Mouse (Mus musculus) kidney, adult 8-10 months (tissue): ENCODE results near the gene Hspe1.
"Not testable (repeated sequence)": the region's sequence is repeated elsewhere in the genome, so short reads cannot be mapped to it uniquely, and the experiment has no call there.

Experiments
- DNase-seq, 2 experiments: peaks; one replicate each; pipeline ENCODE4 v3.0.0; 2022

The Hspe1 gene

DNA sequence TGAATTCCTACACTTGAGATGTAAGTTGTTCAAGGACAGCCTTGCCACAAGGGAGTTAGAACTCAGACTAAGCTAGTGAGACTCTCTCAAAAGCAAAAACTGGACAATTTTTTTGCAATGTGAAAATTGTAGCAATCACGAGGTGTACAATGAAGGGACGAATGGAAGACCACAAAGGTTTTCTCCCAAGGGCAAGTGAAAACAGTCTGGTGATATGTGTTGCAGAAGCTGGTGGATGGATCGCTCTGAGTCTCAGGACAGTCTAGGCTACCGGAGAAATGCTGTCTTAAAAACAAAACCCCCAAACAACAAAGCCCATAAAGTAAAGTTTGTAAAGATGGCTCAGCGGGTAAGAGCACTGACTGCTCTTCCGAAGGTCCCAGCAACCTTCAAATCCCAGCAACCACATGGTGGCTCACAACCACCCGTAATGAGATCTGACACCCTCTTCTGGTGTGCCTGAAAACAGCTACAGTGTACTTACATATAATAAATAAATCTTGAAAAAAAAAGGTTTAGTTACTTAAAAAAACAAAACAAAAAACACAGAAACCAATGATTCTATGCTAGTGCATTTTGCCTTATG, 2.1 kb upstream of the Hspe1 start:
- DNase-seq, result no peak

DNA sequence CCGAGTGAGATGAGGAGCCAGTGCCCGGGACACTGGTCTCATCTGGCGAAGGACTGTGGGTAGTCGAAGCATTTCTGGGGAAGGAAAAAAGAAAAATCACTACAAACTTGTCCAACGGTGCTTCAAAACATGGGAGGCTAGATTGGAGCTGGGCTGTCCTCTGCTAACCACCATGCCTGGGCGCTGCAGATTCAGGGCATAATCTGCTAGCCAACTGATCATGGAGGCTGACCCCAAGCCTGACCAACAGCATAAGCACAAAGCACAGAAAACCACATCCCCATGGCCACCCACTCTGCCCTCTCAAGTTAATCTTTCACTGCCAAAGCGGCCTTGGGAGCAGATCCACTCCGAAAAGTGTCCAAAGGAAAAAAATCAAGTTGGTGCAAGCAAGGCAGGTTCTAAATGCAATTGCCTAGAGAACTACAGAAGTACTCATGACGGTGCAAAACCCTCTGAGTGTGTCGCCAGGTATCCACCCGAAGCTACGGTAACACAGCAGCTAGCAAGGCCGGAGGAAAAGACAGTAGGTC, 998 bp upstream of the Hspe1 start:
- peak; percentile 71 for DNase-seq

DNA sequence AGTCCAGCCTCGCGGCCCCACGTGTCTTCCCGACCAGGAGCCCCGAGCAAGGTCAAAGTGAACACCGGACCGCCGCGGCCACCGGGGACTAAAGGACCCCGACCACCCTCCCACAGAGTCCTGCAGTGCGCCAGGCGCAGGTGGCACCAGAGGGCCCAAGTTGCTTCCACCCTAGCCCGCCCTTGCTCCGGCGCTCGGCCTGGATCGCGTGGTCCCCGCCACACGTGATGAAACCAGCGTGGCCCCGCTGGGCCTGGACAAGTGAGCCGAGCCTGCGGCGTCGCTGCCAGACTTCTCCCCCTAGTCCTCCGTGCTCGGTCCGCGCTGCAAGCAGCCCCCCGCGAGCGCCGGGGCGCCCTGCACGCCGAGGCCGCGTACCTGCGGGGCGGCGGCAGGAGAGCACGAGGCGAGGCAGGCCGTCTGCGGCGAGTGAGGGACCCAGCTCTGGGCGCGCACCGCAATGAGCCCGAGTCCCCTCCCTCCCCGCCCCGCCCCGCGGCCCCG, 479 bp upstream of the Hspe1 start:
- DNase-seq, result no peak

DNA sequence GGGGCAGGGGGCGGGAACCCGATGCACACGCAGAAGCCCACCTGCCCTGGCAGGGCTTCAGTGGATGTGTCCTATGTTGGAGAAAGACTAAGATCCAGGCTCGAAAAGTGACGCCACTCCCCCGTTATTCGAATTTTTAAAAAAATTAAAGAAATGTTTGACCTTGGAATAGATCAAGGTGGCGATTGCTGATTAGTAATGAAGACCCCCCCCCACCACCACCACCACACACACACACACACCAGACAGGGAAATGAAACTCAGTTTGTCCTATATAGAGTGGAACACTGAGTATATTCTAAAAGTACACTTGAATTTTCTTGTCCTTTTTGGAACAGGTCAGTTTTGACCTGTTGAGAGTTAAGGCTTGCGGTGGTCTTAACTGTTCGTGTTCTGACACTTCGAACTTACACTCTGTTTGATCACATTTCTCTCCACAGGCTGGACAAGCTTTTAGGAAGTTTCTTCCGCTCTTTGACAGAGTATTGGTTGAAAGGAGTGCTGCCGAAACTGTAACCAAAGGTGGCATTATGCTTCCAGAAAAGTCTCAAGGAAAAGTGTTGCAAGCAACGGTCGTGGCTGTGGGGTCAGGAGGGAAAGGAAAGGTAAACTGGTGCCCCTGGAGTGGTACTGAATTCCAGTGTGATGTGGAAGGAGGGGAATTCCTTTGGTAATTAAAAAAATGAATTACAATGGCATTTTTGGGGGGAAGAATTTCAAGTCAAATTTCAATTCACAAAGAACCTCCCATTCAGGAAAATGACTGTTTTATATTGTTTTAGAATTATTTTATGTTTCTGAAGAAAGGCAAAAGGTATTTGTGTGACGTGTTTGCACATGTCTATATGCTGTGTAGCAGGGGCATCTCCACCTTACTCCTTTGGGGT, 922 bp downstream of the Hspe1 start:
- DNase-seq, result no peak

DNA sequence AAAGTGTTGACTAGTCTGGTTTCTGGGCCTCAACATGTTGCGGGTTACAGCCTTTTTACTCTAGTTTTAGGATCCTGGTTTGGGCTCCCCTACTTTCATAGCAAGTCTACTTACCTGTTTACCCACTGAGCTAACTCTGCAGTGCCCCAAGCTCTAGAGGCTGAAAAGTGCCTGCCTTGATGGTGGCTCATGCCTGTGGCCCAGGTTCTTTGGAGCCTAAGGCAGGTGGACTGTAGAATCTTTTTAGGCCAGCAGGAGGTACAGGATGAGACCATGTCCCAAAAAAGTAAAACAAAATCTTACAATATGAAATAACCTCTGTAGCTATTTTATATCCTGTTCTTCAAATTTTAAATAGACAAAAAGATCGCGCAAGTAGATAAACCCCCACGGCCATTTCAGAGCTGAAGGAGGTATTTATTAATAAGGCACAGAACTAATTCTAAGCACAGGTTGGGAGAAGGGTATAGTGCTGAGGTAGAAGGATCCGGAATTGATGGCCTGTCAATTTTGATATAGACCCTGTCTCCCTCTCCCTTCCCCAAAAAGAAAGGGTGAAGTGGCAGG, 1.6 kb downstream of the Hspe1 start:
- DNase-seq, result no peak

DNA sequence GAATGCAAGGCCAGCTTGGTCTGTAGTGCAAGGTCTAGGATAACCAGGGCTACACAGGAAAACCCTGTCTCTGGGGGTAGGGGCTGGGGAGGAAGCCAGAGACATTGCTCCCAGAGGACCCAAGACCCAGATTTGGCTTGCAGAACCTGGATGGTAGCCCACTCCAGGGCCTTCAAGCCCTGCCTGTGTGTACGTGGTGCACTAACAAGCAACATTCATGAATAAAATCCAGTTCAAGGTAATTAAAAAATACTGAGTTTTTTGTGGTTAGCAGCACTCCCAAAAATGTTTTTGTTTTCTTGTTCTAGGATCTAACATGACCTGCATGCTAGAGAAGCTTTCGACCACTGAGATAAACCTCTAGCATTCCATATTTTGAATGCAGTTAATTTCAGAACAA, 4.1 kb downstream of the Hspe1 start:
- no peak for DNase-seq

DNA sequence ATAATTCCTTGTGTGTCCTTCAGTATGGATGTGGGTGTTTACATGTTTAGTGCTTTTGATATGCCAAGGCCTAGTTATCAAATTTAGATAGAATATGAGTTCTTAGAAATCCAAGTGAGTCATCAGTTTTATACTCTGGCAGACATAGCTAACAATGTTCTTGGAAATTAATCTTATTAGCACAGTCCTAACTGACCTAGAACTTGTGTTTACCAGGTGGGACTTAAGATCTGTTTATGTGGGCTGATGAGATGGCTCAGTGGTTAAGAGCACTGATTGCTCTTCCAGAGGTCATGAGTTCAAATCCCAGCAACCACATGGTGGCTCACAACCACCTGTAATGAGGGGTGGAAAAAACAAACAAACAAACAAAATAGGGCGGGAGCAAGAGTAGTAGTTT, 4.5 kb downstream of the Hspe1 start:
- DNase-seq, result no peak

DNA sequence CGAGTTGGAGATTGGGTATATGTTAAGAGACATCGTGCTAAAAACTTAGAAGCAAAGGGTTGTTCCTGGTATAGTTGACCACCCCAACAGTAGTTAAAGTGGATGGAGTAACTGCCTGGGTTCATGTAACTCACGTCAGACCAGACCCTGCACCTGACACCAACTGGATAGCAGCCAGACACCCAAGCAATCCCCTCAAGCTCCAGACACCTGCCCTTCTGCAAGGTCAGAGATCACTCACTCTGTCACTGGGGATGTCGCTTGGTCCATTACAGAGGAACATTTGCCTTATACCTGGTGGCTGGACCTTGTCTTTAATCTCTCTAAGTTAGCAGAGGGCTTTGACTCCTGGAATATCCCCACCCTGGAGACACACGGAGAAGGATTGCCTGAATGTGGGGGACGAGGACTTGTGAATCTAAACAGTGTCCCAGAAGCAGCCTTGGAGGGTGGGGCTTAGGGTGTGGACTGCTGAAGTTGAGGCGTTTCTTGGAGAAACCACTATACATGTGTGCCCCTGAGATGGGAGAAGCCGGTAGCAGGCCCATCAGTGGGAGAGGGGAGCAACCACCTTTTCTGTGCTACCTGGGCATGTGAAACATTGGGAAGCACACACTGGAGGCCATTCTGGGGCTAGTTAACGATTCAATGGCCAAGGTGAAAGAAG, 19.1 kb downstream of the Hspe1 start:
- no peak for DNase-seq

DNA sequence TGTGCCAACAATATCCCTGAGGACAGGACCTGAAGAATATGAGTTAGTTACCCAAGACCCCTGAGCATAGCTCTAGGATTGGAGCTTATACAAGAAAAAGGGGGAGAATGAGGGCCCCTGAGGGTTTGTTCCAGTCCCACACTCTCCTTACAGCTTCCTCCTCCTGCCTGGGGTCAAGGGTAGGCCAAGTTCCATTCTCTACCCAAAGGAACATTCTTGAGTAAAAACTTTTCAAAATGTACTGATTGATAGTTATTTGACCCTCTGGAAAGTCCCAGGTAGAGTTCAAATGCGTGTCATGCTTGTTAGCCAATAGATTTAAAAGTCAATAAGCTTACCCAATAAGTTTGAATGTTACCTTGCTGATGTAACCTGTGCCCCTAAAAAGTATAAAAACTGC, 19.7 kb downstream of the Hspe1 start:
- DNase-seq, result no peak

DNA sequence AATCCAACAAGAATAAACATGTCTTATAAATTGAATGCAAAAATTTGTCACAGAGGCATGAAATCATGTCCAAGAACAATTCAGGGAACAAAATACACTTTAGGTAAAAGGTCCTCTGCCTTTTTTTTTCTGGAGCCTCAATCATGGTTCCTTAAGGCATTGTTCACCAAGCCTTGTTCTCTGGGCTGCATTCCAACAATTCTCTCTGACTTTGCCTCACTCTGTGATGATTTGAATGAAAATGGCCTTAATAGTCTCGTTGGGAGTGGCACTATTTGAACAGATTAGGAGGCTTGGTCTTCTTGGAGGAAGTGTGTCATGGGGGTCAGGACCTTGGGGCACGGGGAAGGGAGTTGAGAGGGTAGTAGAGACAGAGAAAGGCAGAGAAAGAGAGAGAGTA, 20.5 kb downstream of the Hspe1 start:
- DNase-seq, result no peak

DNA sequence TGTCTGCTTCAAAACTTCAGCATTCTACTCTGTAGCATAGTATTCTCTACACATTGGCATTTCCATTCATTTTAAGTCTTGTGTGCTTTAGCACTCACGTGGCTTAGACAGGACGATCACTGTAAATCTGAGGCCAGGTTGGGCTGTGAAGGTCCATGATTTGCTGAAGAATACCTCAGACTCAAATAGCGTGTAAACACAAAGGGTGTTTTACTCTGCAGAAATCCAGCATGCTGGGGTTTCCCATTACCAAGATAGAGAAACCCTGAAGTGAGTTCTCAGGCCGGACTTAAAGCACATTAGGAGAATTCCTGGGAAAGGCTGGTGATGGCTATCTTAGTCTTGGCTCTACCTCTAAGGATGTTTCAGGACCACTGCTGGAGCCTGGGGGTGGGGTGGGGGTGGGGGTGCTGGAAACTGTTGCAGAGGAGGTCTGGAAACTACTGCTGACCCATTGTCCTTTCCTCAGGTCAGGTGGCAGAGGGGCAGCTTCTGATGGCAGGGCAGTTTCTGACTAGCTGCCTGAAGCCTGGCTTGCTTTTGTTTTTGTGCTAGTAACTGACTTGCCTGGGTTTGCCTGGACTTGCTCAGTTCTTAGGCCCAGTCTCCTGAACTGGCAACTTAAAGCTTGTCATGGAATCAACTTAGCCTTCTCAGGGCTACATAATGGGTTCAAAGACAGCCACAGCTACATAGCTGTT, 21.3 kb downstream of the Hspe1 start:
- no peak for DNase-seq

DNA sequence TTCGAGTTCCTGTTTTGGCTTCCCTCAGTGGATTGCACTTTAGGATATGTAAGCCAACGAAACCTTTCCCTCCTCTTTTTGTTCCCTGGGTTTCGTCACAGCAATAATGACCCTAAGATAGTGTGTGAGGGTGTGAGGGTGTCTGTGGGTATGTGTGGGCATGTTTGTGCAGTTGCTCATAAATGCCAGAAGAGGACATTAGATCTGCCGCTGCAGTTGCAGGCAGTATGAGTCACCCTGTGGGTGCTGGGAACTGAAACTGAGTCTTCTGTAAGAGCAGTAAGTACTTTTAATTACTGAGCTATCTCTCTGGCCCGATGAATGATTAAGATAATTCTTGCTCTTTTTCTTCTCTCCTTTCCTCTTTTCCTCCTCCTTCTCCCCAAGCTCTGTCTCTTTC, 35.1 kb downstream of the Hspe1 start:
- no peak for DNase-seq

DNA sequence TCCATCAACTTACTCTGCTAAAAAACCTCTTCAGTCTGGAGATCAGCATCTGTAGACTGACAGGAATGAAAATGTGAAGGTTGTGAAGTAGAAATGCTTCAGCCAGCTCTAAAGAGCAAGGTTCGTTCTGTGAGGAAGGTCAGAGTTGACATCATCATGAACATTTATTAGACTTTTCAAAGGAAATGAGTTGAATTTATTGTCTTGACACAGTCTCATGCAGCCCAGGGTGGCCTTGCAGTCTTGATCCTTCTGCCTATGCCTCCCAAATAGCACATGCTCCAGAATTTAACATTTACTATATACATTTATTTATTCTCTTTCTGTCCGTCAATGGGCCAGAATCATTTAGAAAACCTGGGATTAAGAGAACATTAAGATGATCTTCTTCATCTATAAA, 35.6 kb downstream of the Hspe1 start:
- DNase-seq, result no peak

DNA sequence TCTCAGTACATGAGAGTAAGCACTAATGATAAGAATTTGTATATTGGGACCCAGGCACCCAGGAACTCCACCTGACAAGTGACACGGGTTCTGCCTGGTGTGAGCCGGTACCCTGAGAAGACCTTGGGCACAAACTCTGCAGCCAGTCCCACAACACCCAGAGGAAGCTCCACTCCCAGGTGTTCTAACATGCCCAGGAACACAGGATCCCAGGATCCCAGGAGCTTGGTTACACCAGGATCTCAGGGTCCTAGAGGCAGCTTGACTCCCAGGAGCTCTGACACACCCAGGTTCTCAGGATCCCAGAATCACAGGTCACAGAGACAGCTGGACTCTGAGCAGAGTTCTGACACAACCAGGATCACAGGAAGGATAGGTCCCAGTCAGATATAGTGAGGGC, 36.2 kb downstream of the Hspe1 start:
- DNase-seq, result not testable (repeated sequence)

DNA sequence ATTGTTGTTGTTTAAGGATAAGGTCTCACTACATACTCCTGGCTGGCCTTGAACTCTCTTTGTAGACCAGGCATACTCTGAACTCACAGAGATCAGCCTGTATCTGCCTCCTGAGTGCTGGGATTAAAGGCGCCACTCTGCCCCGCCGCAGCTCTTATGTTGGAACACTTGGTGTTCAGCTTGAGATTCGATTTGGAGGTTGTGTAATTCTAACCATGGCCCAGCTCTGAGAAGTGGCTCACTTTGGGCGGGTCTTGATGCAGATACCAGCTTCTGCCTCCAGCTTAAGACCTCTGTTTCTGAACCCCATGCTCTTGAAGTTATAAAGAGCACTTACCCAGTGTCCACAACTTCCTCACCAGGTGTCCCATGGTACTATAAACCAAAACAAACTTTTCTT, 41.8 kb downstream of the Hspe1 start:
- DNase-seq, result no peak

DNA sequence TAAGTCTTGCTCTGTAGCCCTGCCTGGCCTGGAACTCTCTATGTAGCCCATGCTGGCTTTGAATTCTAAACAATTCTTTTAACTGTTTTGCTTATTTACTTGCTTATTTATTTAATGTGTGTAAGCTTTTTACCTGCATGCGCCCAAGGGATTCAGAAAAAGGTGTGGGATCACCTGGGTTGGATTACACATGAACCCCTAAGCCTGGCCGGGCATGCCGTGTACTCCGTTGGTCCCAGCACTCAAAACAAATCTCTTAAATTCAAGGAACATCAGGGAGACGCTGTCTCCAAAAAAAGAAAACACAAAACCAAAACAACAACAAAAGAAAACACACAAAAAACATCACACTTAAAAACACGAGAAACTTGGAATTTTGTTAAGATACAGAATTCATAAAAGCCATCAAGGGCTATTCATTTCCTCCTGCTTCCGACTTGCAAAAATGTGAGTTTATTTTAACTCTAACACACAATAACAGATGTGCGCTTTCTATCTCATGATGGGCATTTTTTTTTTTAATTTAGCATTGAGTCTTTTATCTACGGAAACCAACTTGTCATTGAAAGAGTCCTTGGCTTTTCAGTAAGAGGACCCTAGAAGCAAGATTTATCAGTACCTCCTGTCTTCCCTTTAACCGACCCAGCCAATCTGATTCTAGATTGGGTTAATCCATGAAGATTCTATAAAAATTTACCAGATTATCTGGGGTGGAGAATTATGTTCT, 42.4 kb downstream of the Hspe1 start:
- no peak for DNase-seq

DNA sequence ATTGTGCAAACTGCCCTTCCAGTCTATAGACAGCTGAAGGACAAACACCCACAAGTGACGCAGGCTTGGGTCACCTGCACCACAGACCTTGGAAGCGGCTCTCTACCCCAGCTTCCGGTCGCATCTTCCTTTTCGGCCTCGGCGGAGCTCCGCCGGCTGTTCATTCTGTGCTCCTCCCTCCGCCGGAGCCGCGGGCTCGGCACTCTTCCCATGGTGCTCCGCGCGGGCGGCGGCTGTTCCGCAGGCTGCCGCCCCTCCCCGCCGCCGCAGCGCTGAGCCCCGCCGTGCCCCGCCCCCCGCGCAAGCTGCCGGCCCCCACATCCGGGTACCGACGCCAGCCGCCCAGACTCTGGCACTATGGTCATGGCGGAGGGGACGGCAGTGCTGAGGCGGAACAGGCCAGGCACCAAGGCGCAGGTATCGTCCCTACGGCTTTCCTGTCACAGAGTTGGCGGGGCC, 43.0 kb downstream of the Hspe1 start, which contains the start of gene Mob4:
TSS of gene Mob4 (plus strand) at position 289 of the 459 bp plus-strand sequence.
- peak; percentile 88 to 89 for DNase-seq

DNA sequence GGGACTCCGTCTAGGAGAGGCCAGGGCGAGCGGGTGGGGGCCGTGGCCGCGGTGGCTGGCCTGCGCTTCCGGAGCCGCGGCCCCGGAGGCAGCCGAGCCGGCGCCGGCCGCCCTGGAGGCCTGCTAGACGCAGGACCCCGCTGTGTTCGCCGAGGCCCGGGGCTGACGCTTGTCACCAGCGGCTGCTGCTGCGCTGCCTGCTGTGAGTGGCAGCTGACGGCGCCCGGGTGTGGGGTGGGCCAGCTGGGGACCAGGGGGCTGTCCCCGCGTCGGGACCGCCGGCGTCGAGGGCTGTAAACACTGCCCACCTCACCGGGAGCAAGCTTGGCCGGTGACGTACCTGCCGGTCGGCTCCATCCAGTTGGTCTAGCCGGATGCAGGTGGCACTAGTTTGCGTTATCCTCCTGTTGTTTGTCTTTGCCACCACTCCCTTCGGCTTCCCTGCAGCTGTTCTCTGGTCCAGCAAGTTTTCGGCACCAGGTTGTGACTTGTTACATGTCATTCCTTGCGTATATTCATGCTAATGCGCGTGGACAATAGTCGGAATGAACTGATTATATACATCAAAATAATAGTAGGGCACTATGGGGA, 43.6 kb downstream of the Hspe1 start:
- DNase-seq, result peak; percentile 34 to 43

DNA sequence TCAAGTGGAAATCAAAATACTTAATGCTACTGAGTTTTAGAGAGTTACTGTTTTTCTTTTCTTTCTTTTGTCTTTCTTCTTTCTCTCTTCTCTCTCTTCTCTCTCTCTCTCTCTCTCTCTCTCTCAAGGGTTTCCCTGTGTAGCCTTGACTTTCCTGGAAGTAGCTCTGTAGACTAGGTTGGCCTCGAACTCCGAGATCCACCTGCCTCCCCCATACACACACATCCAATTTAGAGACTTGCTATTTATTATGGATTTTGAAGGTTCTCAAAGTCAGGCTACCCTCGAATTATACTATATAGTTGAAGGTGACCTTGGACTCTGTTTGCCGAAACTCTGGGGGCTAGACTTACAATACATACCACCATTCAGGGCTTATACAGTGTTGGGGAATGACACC, 44.4 kb downstream of the Hspe1 start:
- no peak for DNase-seq

DNA sequence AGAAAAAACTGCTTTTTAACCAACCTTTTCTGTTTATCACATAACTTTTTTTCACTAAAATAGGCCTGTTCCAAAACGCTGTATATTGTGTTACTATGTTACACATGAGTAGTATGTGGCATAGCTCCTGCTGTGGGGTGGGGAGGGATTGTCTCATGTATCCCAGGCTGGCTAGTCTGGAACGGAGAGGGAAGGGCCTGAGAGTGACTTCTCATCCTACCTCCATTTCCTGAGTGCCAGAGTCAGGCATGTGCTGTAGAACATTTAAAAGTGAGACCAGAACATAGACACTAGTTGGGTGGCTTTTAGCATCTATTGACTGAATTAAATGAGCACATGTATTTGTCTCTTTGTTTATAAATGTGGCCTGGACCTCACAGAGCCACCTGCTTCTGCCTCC, 45.2 kb downstream of the Hspe1 start:
- DNase-seq, result no peak

DNA sequence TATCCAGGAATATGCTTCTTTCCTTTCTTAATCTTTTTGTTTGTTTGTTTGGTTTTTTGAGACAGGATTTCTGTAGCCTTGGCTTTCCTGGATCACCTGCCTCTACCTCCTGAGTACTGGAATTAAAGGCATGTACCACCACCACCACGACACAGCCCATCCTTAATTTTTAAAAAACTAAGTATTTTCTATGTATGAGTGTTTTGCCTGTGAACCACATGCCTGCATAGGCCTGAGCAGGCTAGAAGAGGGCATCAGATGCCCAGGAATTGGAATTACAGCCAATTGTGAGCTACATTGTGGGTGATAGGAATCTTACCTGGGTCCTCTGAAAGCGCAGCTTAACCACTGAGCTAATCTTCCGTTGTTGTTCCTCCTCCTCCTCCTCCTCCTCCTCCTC, 46.4 kb downstream of the Hspe1 start:
- no peak for DNase-seq
